Mouse (Mus musculus): Measurements from ENCODE around the gene Dab1. TPM values are rescaled to one million over a fixed set of nuclear protein-coding genes. Genes with fewer than 3 reads are reported as not detected.

Dab1 gene
- polyA plus RNA-seq, 1 experiment from 2014 or later: 9.8 TPM

GRCm38 (mm10) chr4:104754090-104754489, 1134.9 kb downstream of the Dab1 start:
- H3K27me3 ChIP-seq (ENCODE audit: low read depth, poor library complexity, severe bottlenecking): no peaks in the 10 kb centered on the region
- 73% methylated on average over 3 of the region's 3 CpGs for WGBS
- H3K27ac ChIP-seq: no peak overlapping the region
- no peaks in the 10 kb centered on the region for H3K36me3 ChIP-seq
- no peaks in the 10 kb centered on the region for H3K9me3 ChIP-seq (replicated peaks)
- no peak for DNase-seq (ENCODE audit: low spot score)
- H3K4me1 ChIP-seq: no peaks in the 10 kb centered on the region
- H3K4me3 ChIP-seq: no peak overlapping the region

- Histone ChIP-seq H3K36me3 (no peaks in the 10 kb centered on the region), H3K4me3 (no peak overlapping the region), H3K27ac (no peak overlapping the region), H3K27me3 (ENCODE audit: low read depth, poor library complexity, severe bottlenecking) (no peaks in the 10 kb centered on the region), H3K4me1 (no peaks in the 10 kb centered on the region), H3K9me3 (replicated peaks) (no peaks in the 10 kb centered on the region)
- DNase-seq (ENCODE audit: low spot score): no peak
- 81% methylated on average over 13 of the region's 13 CpGs for WGBS
Observed at GRCm38 (mm10) chr4:104760878-104761624, 1141.9 kb downstream of the Dab1 start.

GRCm38 (mm10) chr4:104766065-104766464, 1146.9 kb downstream of the Dab1 start, which contains the start of gene C8b:
TSS of gene C8b (plus strand) at chr4:104766317.
- Histone ChIP-seq H3K4me3 (no peak within 1 kb of the TSS), H3K9me3 (replicated peaks) (no peaks in the 10 kb centered on the region), H3K4me1 (0 out of 2 replicates have a peak, but pooled peaks cover 2% of the 10 kb centered on the region), H3K36me3 (no peaks in the 10 kb centered on the region), H3K27me3 (ENCODE audit: low read depth, poor library complexity, severe bottlenecking) (0 out of 2 replicates have a peak, but pooled peaks cover 3% of the 10 kb centered on the region), H3K27ac (no peak within 1 kb of the TSS)
- WGBS: 94% methylated on average over 8 of the region's 8 CpGs
- no peak for DNase-seq (ENCODE audit: low spot score)

GRCm38 (mm10) chr4:104768190-104768589, 1149.0 kb downstream of the Dab1 start:
- H3K27ac ChIP-seq: no peak overlapping the region
- WGBS: 88% methylated on average over 4 of the region's 4 CpGs

GRCm38 (mm10) chr4:104769602-104770001, 1150.4 kb downstream of the Dab1 start:
- no peak overlapping the region for H3K27ac ChIP-seq
- WGBS: 86% methylated on average over 8 of the region's 8 CpGs
- no peaks in the 10 kb centered on the region for H3K9me3 ChIP-seq (replicated peaks)
- no peaks in the 10 kb centered on the region for H3K36me3 ChIP-seq
- no peak for DNase-seq (ENCODE audit: low spot score)
- H3K4me3 ChIP-seq: no peak overlapping the region
- 0 out of 2 replicates have a peak, but pooled peaks cover 3% of the 10 kb centered on the region for H3K27me3 ChIP-seq (ENCODE audit: low read depth, poor library complexity, severe bottlenecking)
- H3K4me1 ChIP-seq: 0 out of 2 replicates have a peak, but pooled peaks cover 2% of the 10 kb centered on the region

More at GRCm38 (mm10) chr4:104768190-104768589, 1149.0 kb downstream of the Dab1 start:
- H3K27me3 ChIP-seq (ENCODE audit: low read depth, poor library complexity, severe bottlenecking): 0 out of 2 replicates have a peak, but pooled peaks cover 3% of the 10 kb centered on the region
- H3K9me3 ChIP-seq (replicated peaks): no peaks in the 10 kb centered on the region
- no peaks in the 10 kb centered on the region for H3K36me3 ChIP-seq
- H3K4me3 ChIP-seq: no peak overlapping the region
- no peak for DNase-seq (ENCODE audit: low spot score)
- 0 out of 2 replicates have a peak, but pooled peaks cover 2% of the 10 kb centered on the region for H3K4me1 ChIP-seq

GRCm38 (mm10) chr4:104770331-104770730, 1151.2 kb downstream of the Dab1 start:
- H3K9me3 ChIP-seq (replicated peaks): no peaks in the 10 kb centered on the region
- H3K36me3 ChIP-seq: no peaks in the 10 kb centered on the region
- 72% methylated on average over 4 of the region's 4 CpGs for WGBS
- H3K27me3 ChIP-seq (ENCODE audit: low read depth, poor library complexity, severe bottlenecking): 0 out of 2 replicates have a peak, but pooled peaks cover 3% of the 10 kb centered on the region
- no peak overlapping the region for H3K27ac ChIP-seq
- DNase-seq (ENCODE audit: low spot score): no peak
- no peak overlapping the region for H3K4me3 ChIP-seq
- 0 out of 2 replicates have a peak, but pooled peaks cover 2% of the 10 kb centered on the region for H3K4me1 ChIP-seq

- Histone ChIP-seq H3K27me3 (ENCODE audit: low read depth, poor library complexity, severe bottlenecking) (no peaks in the 10 kb centered on the region), H3K36me3 (no peaks in the 10 kb centered on the region), H3K27ac (no peak overlapping the region), H3K9me3 (replicated peaks) (no peaks in the 10 kb centered on the region), H3K4me3 (no peak overlapping the region), H3K4me1 (no peaks in the 10 kb centered on the region)
- WGBS: 77% methylated on average over 3 of the region's 3 CpGs
- DNase-seq (ENCODE audit: low spot score): no peak
Observed at GRCm38 (mm10) chr4:104775601-104776000, 1156.4 kb downstream of the Dab1 start.

GRCm38 (mm10) chr4:104779460-104779859, 1160.3 kb downstream of the Dab1 start:
- no peaks in the 10 kb centered on the region for H3K9me3 ChIP-seq (replicated peaks)
- WGBS: 93% methylated on average over 5 of the region's 5 CpGs
- H3K27ac ChIP-seq: no peak overlapping the region
- no peaks in the 10 kb centered on the region for H3K4me1 ChIP-seq
- no peak for DNase-seq (ENCODE audit: low spot score)
- H3K36me3 ChIP-seq: no peaks in the 10 kb centered on the region
- no peak overlapping the region for H3K4me3 ChIP-seq
- no peaks in the 10 kb centered on the region for H3K27me3 ChIP-seq (ENCODE audit: low read depth, poor library complexity, severe bottlenecking)

- no peaks in the 10 kb centered on the region for H3K4me1 ChIP-seq
- no peak overlapping the region for H3K4me3 ChIP-seq
- no peaks in the 10 kb centered on the region for H3K9me3 ChIP-seq (replicated peaks)
- WGBS: 87% methylated on average over 3 of the region's 3 CpGs
- H3K27ac ChIP-seq: no peak overlapping the region
- H3K27me3 ChIP-seq (ENCODE audit: low read depth, poor library complexity, severe bottlenecking): no peaks in the 10 kb centered on the region
- H3K36me3 ChIP-seq: no peaks in the 10 kb centered on the region
- no peak for DNase-seq (ENCODE audit: low spot score)
Observed at GRCm38 (mm10) chr4:104781441-104781840, 1162.3 kb downstream of the Dab1 start.

- no peaks in the 10 kb centered on the region for H3K27me3 ChIP-seq (ENCODE audit: low read depth, poor library complexity, severe bottlenecking)
- 88% methylated on average over 4 of the region's 4 CpGs for WGBS
- H3K27ac ChIP-seq: no peak overlapping the region
- no peaks in the 10 kb centered on the region for H3K9me3 ChIP-seq (replicated peaks)
- no peaks in the 10 kb centered on the region for H3K4me1 ChIP-seq
- H3K36me3 ChIP-seq: no peaks in the 10 kb centered on the region
- no peak for DNase-seq (ENCODE audit: low spot score)
- no peak overlapping the region for H3K4me3 ChIP-seq
Observed at GRCm38 (mm10) chr4:104782346-104782745, 1163.2 kb downstream of the Dab1 start.

- no peaks in the 10 kb centered on the region for H3K9me3 ChIP-seq (replicated peaks)
- 94% methylated on average over 4 of the region's 4 CpGs for WGBS
- H3K36me3 ChIP-seq: no peaks in the 10 kb centered on the region
- no peak overlapping the region for H3K27ac ChIP-seq
- no peak for DNase-seq (ENCODE audit: low spot score)
- H3K27me3 ChIP-seq (ENCODE audit: low read depth, poor library complexity, severe bottlenecking): no peaks in the 10 kb centered on the region
- no peak overlapping the region for H3K4me3 ChIP-seq
- no peaks in the 10 kb centered on the region for H3K4me1 ChIP-seq
Observed at GRCm38 (mm10) chr4:104792111-104792510, 1173.0 kb downstream of the Dab1 start.

Data from limb, embryonic 10.5 days (tissue).